Mouse (Mus musculus) lung, embryonic 14.5 days (tissue): ENCODE measurements around the gene Krt16. TPM values are rescaled to one million over a fixed set of nuclear protein-coding genes. Genes with fewer than 3 reads are reported as not detected.
A peak's percentile ranks its signal among the peaks of the same experiment; 100 is the strongest.

ENCODE experiments used
- ATAC-seq: fragments of 200-750 bp; cut with Nextera tagmentation; 2 replicates; pipeline ENCODE4 v1.8.0; 2017; ENCODE audit warnings: mild to moderate bottlenecking, moderate TSS enrichment, moderate library complexity; ENCODE audit not compliant: insufficient read depth
- DNase-seq: peaks from one replicate; pipeline ENCODE4 v3.0.0-alpha.2; 2015
- H3K27ac ChIP-seq: fragments of 300-500 bp; sonication (generic); 2 replicates; pipeline ENCODE4 v1.5.1; 2014; ENCODE audit warnings: low read depth, mild to moderate bottlenecking, moderate library complexity
- H3K27me3 ChIP-seq: fragments of 300-500 bp; sonication (generic); 2 replicates; pipeline ENCODE4 v1.6.1; 2014; ENCODE audit warnings: low read length, control low read depth; ENCODE audit not compliant: insufficient read depth
- H3K36me3 ChIP-seq: fragments of 300-500 bp; sonication (generic); 2 replicates; pipeline ENCODE4 v1.6.1; 2014; ENCODE audit warnings: control low read depth; ENCODE audit not compliant: insufficient read depth
- H3K4me1 ChIP-seq: fragments of 300-500 bp; sonication (generic); 2 replicates; pipeline ENCODE4 v1.6.1; 2014; ENCODE audit warnings: antibody characterized with exemption, control low read depth; ENCODE audit not compliant: insufficient read depth
- H3K4me2 ChIP-seq: fragments of 300-500 bp; sonication (generic); 2 replicates; pipeline ENCODE4 v1.6.1; 2014; ENCODE audit warnings: mild to moderate bottlenecking
- H3K4me3 ChIP-seq: fragments of 300-500 bp; sonication (generic); 2 replicates; pipeline ENCODE4 v1.5.1; 2014; ENCODE audit warnings: low read depth, low read length
- H3K9ac ChIP-seq: fragments of 300-500 bp; sonication (generic); 2 replicates; pipeline ENCODE4 v1.6.1; 2014
- H3K9me3 ChIP-seq: fragments of 300-500 bp; sonication (generic); 2 replicates; pipeline ENCODE4 v1.6.1; 2016; ENCODE audit warnings: low read depth, low read length, control low read depth
- CTCF ChIP-seq: IDR thresholded peaks from 2 replicates; pipeline ENCODE4 v1.5.1; 2016; ENCODE audit warnings: antibody characterized with exemption, low read depth
- WGBS: fragments of 180-500 bp; shearing (Covaris S2); extraction: QIAGEN DNeasy Blood & Tissue Kit; methylation state at CpG from one replicate; pipeline ENCODE4 v1.1.7; 2014; 5-methylcytosine and 5-hydroxymethylcytosine counted together
- polyA plus RNA-seq: library from polyadenylated mRNA; unstranded; fragments of >200 nt; fragmentation: Nextera tagmentation; extraction: Ambion mirVana; gene quantifications from 2 replicates; pipeline ENCODE4 v1.2.1, GENCODE M21; 2014

The Krt16 gene
- not detected in 2 replicates for polyA plus RNA-seq

DNA sequence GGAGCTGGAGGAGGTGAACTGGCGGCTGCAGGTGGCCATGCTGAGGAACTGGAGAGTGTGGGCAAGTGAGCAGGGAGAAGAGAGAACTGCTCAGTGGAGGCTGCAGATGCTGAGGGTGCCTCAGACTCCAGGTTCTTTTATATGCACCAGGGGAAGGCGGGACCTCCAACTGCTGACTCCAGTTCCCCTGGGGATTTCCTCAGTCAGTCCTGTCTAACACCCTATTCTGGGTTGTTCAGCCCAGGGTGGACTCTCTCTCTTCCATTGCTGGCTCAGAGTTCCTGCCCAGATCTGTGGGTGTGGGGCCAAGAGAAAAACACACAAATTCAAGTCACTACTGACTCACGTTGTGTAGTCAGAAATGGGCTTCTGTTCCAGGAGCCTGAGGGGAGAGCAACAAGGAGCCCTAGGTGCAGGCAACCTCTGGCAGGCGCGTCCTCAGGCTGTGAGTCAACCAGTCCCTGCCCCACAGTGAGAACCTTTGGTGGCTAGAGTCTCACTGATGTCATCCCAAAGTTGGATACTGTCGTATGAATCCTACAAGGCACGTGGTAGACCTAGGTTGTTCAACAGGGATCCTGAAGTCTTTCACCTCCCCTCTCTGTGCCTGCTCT, at the start of gene Krt16:
Gene Krt16 (minus strand): TSS at position 51 of the 614 bp plus-strand sequence.
- DNase-seq = no peak
- Histone ChIP-seq H3K4me1 (no peaks in the 10 kb centered on the region), H3K4me3 (no peak within 1 kb of the TSS), H3K27me3 (no peaks in the 10 kb centered on the region), H3K36me3 (no peaks in the 10 kb centered on the region), H3K9me3 (no peaks in the 10 kb centered on the region), H3K4me2 (no peak within 1 kb of the TSS), H3K9ac (no peak within 1 kb of the TSS), H3K27ac (no peak within 1 kb of the TSS)
- 72% methylated on average over 7 of the region's 7 CpGs for WGBS
- no peak for ATAC-seq
- TF ChIP-seq CTCF = no peak

DNA sequence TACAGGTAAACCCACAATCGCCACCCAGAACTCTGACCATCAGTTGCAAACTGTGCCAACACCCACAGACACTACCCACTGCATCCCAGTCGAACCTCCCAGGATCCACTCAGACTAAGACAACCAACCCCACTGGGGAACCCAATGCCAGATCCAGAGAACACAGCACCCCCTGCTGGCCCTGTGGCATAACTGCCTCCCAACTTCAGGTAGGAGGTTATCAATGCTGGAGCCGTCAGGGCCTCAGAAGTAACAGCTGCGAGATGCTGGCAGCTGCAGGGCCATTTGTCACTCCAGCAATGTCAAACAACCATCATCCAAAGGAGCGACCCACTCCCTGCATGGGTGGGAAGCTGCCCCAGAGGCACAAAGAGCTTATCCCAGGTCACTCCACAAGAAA, 49.1 kb upstream of the Krt16 start:
- no peak for ATAC-seq
- peak overlapping the region; percentile 47 for H3K4me2 ChIP-seq
- H3K9me3 ChIP-seq = no peaks in the 10 kb centered on the region
- peak; percentile 60 for TF ChIP-seq CTCF
- no peak for DNase-seq
- H3K27ac ChIP-seq = no peak overlapping the region
- H3K9ac ChIP-seq = no peak overlapping the region
- WGBS = 24% methylated on average over 5 of the region's 5 CpGs
- no peak overlapping the region for H3K4me3 ChIP-seq
- no peaks in the 10 kb centered on the region for H3K27me3 ChIP-seq
- no peaks in the 10 kb centered on the region for H3K36me3 ChIP-seq
- no peaks in the 10 kb centered on the region for H3K4me1 ChIP-seq

DNA sequence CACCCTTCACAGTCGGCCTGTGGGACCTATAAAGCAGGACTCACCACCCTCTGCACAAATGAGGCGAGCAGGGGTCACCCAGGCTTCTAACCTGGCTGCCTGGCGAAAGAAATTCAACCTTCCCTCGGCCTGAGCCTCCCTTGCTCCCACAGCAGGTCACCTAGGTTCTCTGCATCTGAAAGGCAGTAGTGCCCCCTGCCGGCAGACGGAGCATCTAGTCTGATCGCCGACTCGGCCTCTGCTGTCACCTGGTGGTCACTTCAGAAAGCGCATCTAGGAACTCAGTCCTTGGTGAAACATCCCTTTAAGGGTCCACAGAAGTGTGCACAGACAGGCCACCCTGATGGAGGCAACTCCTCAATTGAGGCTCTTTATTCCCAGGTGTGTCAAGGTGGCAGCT, 46.6 kb upstream of the Krt16 start:
- 6% methylated on average over 10 of the region's 10 CpGs for WGBS
- Histone ChIP-seq H3K9ac (no peak overlapping the region), H3K36me3 (no peaks in the 10 kb centered on the region), H3K27me3 (no peaks in the 10 kb centered on the region), H3K4me3 (no peak overlapping the region), H3K4me1 (0 out of 2 replicates have a peak, but pooled peaks cover 6% of the 10 kb centered on the region), H3K27ac (no peak overlapping the region), H3K4me2 (no peak overlapping the region), H3K9me3 (no peaks in the 10 kb centered on the region)
- ATAC-seq (no peak; the same call in 1 of the 2 replicates), DNase-seq (peak; percentile 94)
- peak; percentile 100 for TF ChIP-seq CTCF

DNA sequence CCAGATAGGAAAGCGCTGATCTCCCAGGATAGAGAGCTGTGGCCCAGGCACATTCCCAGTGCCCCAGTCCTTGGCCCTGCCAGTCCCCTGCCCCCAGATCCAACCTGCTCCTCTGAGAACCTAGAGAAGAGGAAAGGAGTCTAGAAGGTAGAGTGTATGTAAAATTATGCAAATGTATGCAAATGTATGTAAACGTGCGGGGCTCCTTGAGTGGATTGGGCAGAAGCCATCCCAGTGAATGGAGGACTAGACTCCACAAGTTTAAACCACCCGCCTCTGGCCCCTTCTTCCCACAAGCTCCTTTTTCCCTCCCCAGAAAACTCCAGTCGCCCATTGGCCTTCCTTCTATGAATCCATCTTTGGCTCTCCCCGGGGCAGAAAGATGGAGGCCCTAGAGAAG, 44.2 kb upstream of the Krt16 start:
- TF ChIP-seq CTCF = no peak
- H3K9me3 ChIP-seq = no peaks in the 10 kb centered on the region
- no peak overlapping the region for H3K4me2 ChIP-seq
- no peak overlapping the region for H3K27ac ChIP-seq
- no peak overlapping the region for H3K9ac ChIP-seq
- no peak for ATAC-seq
- H3K27me3 ChIP-seq = no peaks in the 10 kb centered on the region
- WGBS = 62% methylated on average over 6 of the region's 6 CpGs
- no peaks in the 10 kb centered on the region for H3K36me3 ChIP-seq
- no peak for DNase-seq
- H3K4me1 ChIP-seq = 0 out of 2 replicates have a peak, but pooled peaks cover 6% of the 10 kb centered on the region
- H3K4me3 ChIP-seq = no peak overlapping the region

DNA sequence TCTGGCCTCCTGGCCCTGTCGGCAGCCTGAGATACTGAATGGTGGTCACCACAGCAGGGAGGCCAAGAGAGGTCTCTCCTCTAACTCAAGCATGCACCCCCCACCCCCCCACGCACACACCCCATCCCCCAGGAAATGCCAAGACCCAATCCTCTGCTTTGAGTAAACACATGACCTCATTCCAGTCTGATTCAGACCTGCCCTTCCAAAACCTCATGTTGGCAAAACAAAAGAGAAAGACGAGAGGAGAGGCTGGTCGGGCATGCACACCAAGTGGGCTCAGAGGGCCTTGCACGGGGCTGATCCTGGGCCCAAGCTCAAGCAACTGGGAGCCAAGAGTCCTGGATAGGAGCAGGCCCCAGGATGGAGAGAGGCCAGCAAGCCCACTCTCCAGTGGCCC, 41.5 kb upstream of the Krt16 start:
- DNase-seq (peak; percentile 28), ATAC-seq (no peak)
- no peak for TF ChIP-seq CTCF
- Histone ChIP-seq H3K27ac (peak overlapping the region; percentile 76), H3K4me3 (no peak overlapping the region), H3K9ac (no peak overlapping the region), H3K4me1 (0 out of 2 replicates have a peak, but pooled peaks cover 6% of the 10 kb centered on the region), H3K36me3 (no peaks in the 10 kb centered on the region), H3K9me3 (no peaks in the 10 kb centered on the region), H3K4me2 (no peak overlapping the region), H3K27me3 (no peaks in the 10 kb centered on the region)
- WGBS = 28% methylated on average over 5 of the region's 5 CpGs

DNA sequence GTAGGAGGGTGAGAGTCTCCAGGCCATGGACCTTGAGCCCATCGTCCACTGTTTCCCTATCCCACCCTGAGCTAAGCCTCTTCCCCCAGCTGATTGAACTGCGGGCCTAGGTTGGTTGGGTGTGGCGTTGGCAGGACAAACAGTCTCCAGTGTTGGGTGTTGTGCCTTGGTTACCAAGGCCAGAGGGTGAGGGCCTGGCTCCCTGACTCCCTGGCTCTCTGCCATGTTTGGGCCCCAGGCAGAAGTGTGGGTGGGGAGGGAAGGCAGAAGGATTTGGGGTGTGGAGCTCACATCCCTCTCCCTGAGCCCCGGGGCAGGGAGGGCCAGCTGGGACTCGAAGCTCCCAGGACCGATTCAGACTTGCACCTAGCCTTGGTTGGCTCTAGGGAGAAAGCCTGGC, 40.2 kb upstream of the Krt16 start:
- ATAC-seq = 0 out of 2 replicates have a peak, but pooled peaks have one; percentile 18
- 81% methylated on average over 6 of the region's 6 CpGs for WGBS
- Histone ChIP-seq H3K4me1 (0 out of 2 replicates have a peak, but pooled peaks cover 6% of the 10 kb centered on the region), H3K27me3 (no peaks in the 10 kb centered on the region), H3K9me3 (no peaks in the 10 kb centered on the region), H3K36me3 (no peaks in the 10 kb centered on the region), H3K9ac (no peak overlapping the region), H3K4me3 (no peak overlapping the region), H3K27ac (peak overlapping the region; percentile 34; the same call in 1 of the 2 replicates), H3K4me2 (no peak overlapping the region)
- no peak for TF ChIP-seq CTCF
- DNase-seq = peak; percentile 28

DNA sequence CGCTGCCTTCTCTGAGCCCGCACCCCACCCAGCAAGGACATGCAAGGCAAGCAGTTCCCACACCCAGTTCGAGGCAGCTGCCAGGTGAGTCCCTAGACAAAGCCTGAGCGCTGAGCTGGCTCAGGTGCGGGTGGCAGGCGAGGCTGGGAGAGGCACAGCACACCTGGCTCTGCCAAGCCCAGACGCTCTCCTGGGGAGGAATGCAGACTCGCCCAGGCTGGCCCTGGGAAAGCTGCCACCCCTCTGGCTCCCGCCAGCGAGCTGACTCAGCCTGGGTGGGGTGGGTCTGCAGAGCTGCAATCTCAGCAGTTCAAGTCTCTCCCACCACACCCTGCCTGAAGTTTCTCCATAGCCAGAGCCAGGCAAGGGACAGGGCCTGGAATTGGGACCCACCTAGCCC, 38.3 kb upstream of the Krt16 start:
- H3K4me1 ChIP-seq = 0 out of 2 replicates have a peak, but pooled peaks cover 6% of the 10 kb centered on the region
- no peak overlapping the region for H3K4me2 ChIP-seq
- H3K4me3 ChIP-seq = no peak overlapping the region
- peak overlapping the region; percentile 84 for H3K27ac ChIP-seq
- H3K9me3 ChIP-seq = no peaks in the 10 kb centered on the region
- 36% methylated on average over 10 of the region's 10 CpGs for WGBS
- H3K9ac ChIP-seq = no peak overlapping the region
- DNase-seq = peak; percentile 63
- no peaks in the 10 kb centered on the region for H3K27me3 ChIP-seq
- peak; percentile 60 for ATAC-seq
- no peak for TF ChIP-seq CTCF
- no peaks in the 10 kb centered on the region for H3K36me3 ChIP-seq
